Mouse (Mus musculus): ENCODE results near the gene Batf.

- TF ChIP-seq SRF (IDR thresholded peaks at IDR 0.05; ENCODE audit: control insufficient read depth, insufficient read length, low read depth) (no peak), POLR2A (IDR thresholded peaks at IDR 0.05; ENCODE audit: insufficient read length, low read depth) (no peak), MAX (IDR thresholded peaks at IDR 0.05; ENCODE audit: low read depth) (no peak), REST (IDR thresholded peaks at IDR 0.05; ENCODE audit: insufficient read depth, insufficient read length) (no peak), USF1 (IDR thresholded peaks at IDR 0.05; ENCODE audit: low read depth) (no peak), POLR2AphosphoS2 (IDR thresholded peaks at IDR 0.05; ENCODE audit: insufficient read length, low read depth) (no peak), TCF12 (IDR thresholded peaks at IDR 0.05; ENCODE audit: insufficient read depth, poor library complexity, severe bottlenecking) (no peak), MYOG (IDR thresholded peaks at IDR 0.05; ENCODE audit: control insufficient read depth in 1 of 3, insufficient read depth in 1 of 3, insufficient read length in 2 of 3, low read depth in 2 of 3) (no peak), CEBPB (IDR thresholded peaks at IDR 0.05; ENCODE audit: insufficient read depth, poor library complexity, severe bottlenecking) (no peak), TCF3 (IDR thresholded peaks at IDR 0.05; ENCODE audit: insufficient read length, low read depth) (no peak)
Observed at GRCm38 (mm10) chr12:85660855-85661254, 25.6 kb upstream of the Batf start.
